23 mouse cellular contexts compared by ENCODE assay signal in genomic region chr15:100280626-100281025, GRCm38 (mm10). TPM values are rescaled to one million over a fixed set of nuclear protein-coding genes. Genes with fewer than 3 reads are reported as not detected.
"Had no signal": no experiment of that assay in that cellular context is flagged by ENCODE, and none has a peak within 500 bp of the region (broad histone marks: within the 10 kb centered on the region; RNA-seq: fewer than 3 reads in every experiment).

Tmprss12 (plus strand) TSS chr15:100280837.

- H3K4me1 ChIP-seq: kidney, embryonic 15.5 days; limb, embryonic 13.5 days; liver, embryonic 15.5 days; midbrain, embryonic 12.5 days; neural tube, embryonic 15.5 days had no signal

- H3K36me3 ChIP-seq: kidney, embryonic 15.5 days; limb, embryonic 13.5 days; liver, embryonic 15.5 days; midbrain, embryonic 12.5 days; neural tube, embryonic 15.5 days had no signal

- H3K27ac ChIP-seq: kidney, embryonic 15.5 days; limb, embryonic 13.5 days; liver, embryonic 15.5 days; midbrain, embryonic 12.5 days; neural tube, embryonic 15.5 days had no signal

- ATAC-seq: intestine, embryonic 16.5 days; midbrain, embryonic 16.5 days had no signal

- H3K9me3 ChIP-seq: kidney, embryonic 15.5 days; limb, embryonic 13.5 days; midbrain, embryonic 12.5 days; neural tube, embryonic 15.5 days had no signal

- H3K4me3 ChIP-seq: kidney, embryonic 15.5 days; limb, embryonic 13.5 days; liver, embryonic 15.5 days; midbrain, embryonic 12.5 days; neural tube, embryonic 15.5 days had no signal

- H3K27me3 ChIP-seq: kidney, embryonic 15.5 days; limb, embryonic 13.5 days; liver, embryonic 15.5 days; midbrain, embryonic 12.5 days; neural tube, embryonic 15.5 days had no signal

- H3K9ac ChIP-seq: kidney, embryonic 15.5 days; limb, embryonic 13.5 days; liver, embryonic 15.5 days; lung, embryonic 14.5 days; midbrain, embryonic 12.5 days; neural tube, embryonic 15.5 days had no signal

- DNase-seq: kidney, adult 2 months; kidney, postnatal 14 days; lung, embryonic 14.5 days; lung, postnatal 10 days; lung, postnatal 4 days; thymus, adult 18-20 months; thymus, postnatal 25 days had no signal

RNA-seq across cellular contexts. Expression of gene Tmprss12, which starts in this region (rescaled TPM):
- total RNA-seq: layer of hippocampus, adult 8-10 months; layer of hippocampus, postnatal 25 days; left cerebral cortex, adult 8-10 months; left cerebral cortex, postnatal 36 days; liver, adult 2 months; megakaryocyte-erythroid progenitor cell, adult 5-6 weeks had no signal
- polyA plus RNA-seq: intestine, embryonic 16.5 days; kidney, embryonic 15.5 days; large intestine, adult 2 months; limb, embryonic 13.5 days; liver, adult 2 months; liver, embryonic 15.5 days; lung, embryonic 14.5 days; midbrain, embryonic 12.5 days; midbrain, embryonic 16.5 days; neural tube, embryonic 11.5 days; neural tube, embryonic 15.5 days; urinary bladder, adult 2 months had no signal
